Mouse (Mus musculus): Measurements from ENCODE around the gene Hsf5. TPM values are rescaled to one million over a fixed set of nuclear protein-coding genes. Genes with fewer than 3 reads are reported as not detected.
A peak's percentile ranks its signal among the peaks of the same experiment; 100 is the strongest.

Hsf5 gene
- polyA plus RNA-seq, 1 experiment from 2014 or later, result 0.13 TPM

GRCm38 (mm10) chr11:87642865-87643264 lies 25.9 kb downstream of the Hsf5 start:
- H3K27me3 ChIP-seq (replicated peaks), result no peaks in the 10 kb centered on the region
- no peak overlapping the region for H3K27ac ChIP-seq (ENCODE audit: poor library complexity, severe bottlenecking)
- no peaks in the 10 kb centered on the region for H3K9me3 ChIP-seq (replicated peaks)
- no peak for ATAC-seq (ENCODE audit: insufficient number of reproducible peaks, low FRiP score)
- no peak overlapping the region for H3K4me2 ChIP-seq
- no peak overlapping the region for H3K9ac ChIP-seq
- H3K4me1 ChIP-seq (replicated peaks), result peaks cover 14% of the 10 kb centered on the region; the same call in 1 of the 2 replicates
- H3K36me3 ChIP-seq, result no peaks in the 10 kb centered on the region
- H3K4me3 ChIP-seq, result no peak overlapping the region

GRCm38 (mm10) chr11:87654693-87655092 lies 37.7 kb downstream of the Hsf5 start:
- no peak overlapping the region for H3K4me3 ChIP-seq
- 72% methylated on average over 5 of the region's 5 CpGs for WGBS
- H3K4me2 ChIP-seq, result no peak overlapping the region
- no peaks in the 10 kb centered on the region for H3K9me3 ChIP-seq (replicated peaks)
- no peak overlapping the region for H3K9ac ChIP-seq
- H3K36me3 ChIP-seq, result no peaks in the 10 kb centered on the region
- no peak overlapping the region for H3K27ac ChIP-seq (ENCODE audit: poor library complexity, severe bottlenecking)
- no peaks in the 10 kb centered on the region for H3K4me1 ChIP-seq (replicated peaks)
- no peak for ATAC-seq (ENCODE audit: insufficient number of reproducible peaks, low FRiP score)
- no peaks in the 10 kb centered on the region for H3K27me3 ChIP-seq (replicated peaks)

- 49% methylated on average over 7 of the region's 7 CpGs for WGBS
These were observed 42.3 kb downstream of the Hsf5 start for GRCm38 (mm10) chr11:87659216-87659615.

GRCm38 (mm10) chr11:87662407-87662806 lies 45.4 kb downstream of the Hsf5 start, which contains the start of gene Rnf43:
Gene Rnf43 (plus strand): TSS chr11:87662722.
- under 1% methylated on average over 8 of the region's 8 CpGs for WGBS
- 0 out of 2 replicates have a peak, but pooled peaks have one; percentile 11 for ATAC-seq (ENCODE audit: insufficient number of reproducible peaks, low FRiP score)
- Histone ChIP-seq H3K9me3 (replicated peaks) (no peaks in the 10 kb centered on the region), H3K36me3 (no peaks in the 10 kb centered on the region), H3K27me3 (replicated peaks) (peaks cover 10% of the 10 kb centered on the region), H3K4me1 (replicated peaks) (no peaks in the 10 kb centered on the region), H3K4me3 (peak within 1 kb of the TSS; percentile 37), H3K27ac (ENCODE audit: poor library complexity, severe bottlenecking) (no peak within 1 kb of the TSS), H3K9ac (peak within 1 kb of the TSS; percentile 16; the same call in 1 of the 2 replicates), H3K4me2 (peak within 1 kb of the TSS; percentile 64)

More at GRCm38 (mm10) chr11:87659216-87659615, 42.3 kb downstream of the Hsf5 start:
- ATAC-seq (ENCODE audit: insufficient number of reproducible peaks, low FRiP score), result no peak
- Histone ChIP-seq H3K4me2 (no peak overlapping the region), H3K27me3 (replicated peaks) (peaks cover 5% of the 10 kb centered on the region), H3K9ac (no peak overlapping the region), H3K9me3 (replicated peaks) (no peaks in the 10 kb centered on the region), H3K4me1 (replicated peaks) (no peaks in the 10 kb centered on the region), H3K36me3 (no peaks in the 10 kb centered on the region), H3K27ac (ENCODE audit: poor library complexity, severe bottlenecking) (no peak overlapping the region), H3K4me3 (no peak overlapping the region)

- no peaks in the 10 kb centered on the region for H3K36me3 ChIP-seq
- H3K27ac ChIP-seq (ENCODE audit: poor library complexity, severe bottlenecking), result no peak overlapping the region
- peaks cover 10% of the 10 kb centered on the region for H3K27me3 ChIP-seq (replicated peaks)
- peak overlapping the region; percentile 16; the same call in 1 of the 2 replicates for H3K9ac ChIP-seq
- no peaks in the 10 kb centered on the region for H3K9me3 ChIP-seq (replicated peaks)
- peak overlapping the region; percentile 64 for H3K4me2 ChIP-seq
- WGBS, result 16% methylated on average over 14 of the region's 14 CpGs
- ATAC-seq (ENCODE audit: insufficient number of reproducible peaks, low FRiP score), result no peak
- no peaks in the 10 kb centered on the region for H3K4me1 ChIP-seq (replicated peaks)
- peak overlapping the region; percentile 37 for H3K4me3 ChIP-seq
These were observed 45.9 kb downstream of the Hsf5 start for GRCm38 (mm10) chr11:87662822-87663221.

- Histone ChIP-seq H3K36me3 (no peaks in the 10 kb centered on the region), H3K4me3 (no peak overlapping the region), H3K4me2 (0 out of 2 replicates have a peak overlapping the region, but pooled peaks have one; percentile 8), H3K9ac (no peak overlapping the region), H3K4me1 (replicated peaks) (no peaks in the 10 kb centered on the region), H3K9me3 (replicated peaks) (no peaks in the 10 kb centered on the region), H3K27me3 (replicated peaks) (peaks cover 10% of the 10 kb centered on the region), H3K27ac (ENCODE audit: poor library complexity, severe bottlenecking) (no peak overlapping the region)
- no peak for ATAC-seq (ENCODE audit: insufficient number of reproducible peaks, low FRiP score)
- WGBS, result 80% methylated on average over 6 of the region's 6 CpGs
These were observed 47.0 kb downstream of the Hsf5 start for GRCm38 (mm10) chr11:87663948-87664347.

GRCm38 (mm10) chr11:87664521-87664920 lies 47.6 kb downstream of the Hsf5 start:
- Histone ChIP-seq H3K4me3 (peak overlapping the region; percentile 8; the same call in 1 of the 2 replicates), H3K27me3 (replicated peaks) (peaks cover 10% of the 10 kb centered on the region), H3K9ac (no peak overlapping the region), H3K9me3 (replicated peaks) (no peaks in the 10 kb centered on the region), H3K4me2 (0 out of 2 replicates have a peak overlapping the region, but pooled peaks have one; percentile 8), H3K36me3 (no peaks in the 10 kb centered on the region), H3K27ac (ENCODE audit: poor library complexity, severe bottlenecking) (no peak overlapping the region), H3K4me1 (replicated peaks) (no peaks in the 10 kb centered on the region)
- no peak for ATAC-seq (ENCODE audit: insufficient number of reproducible peaks, low FRiP score)
- 81% methylated on average over 12 of the region's 12 CpGs for WGBS

GRCm38 (mm10) chr11:87665224-87665623 lies 48.3 kb downstream of the Hsf5 start:
- no peak overlapping the region for H3K9ac ChIP-seq
- H3K36me3 ChIP-seq, result no peaks in the 10 kb centered on the region
- no peaks in the 10 kb centered on the region for H3K4me1 ChIP-seq (replicated peaks)
- H3K27me3 ChIP-seq (replicated peaks), result peaks cover 10% of the 10 kb centered on the region
- ATAC-seq (ENCODE audit: insufficient number of reproducible peaks, low FRiP score), result no peak
- H3K4me2 ChIP-seq, result no peak overlapping the region
- H3K9me3 ChIP-seq (replicated peaks), result no peaks in the 10 kb centered on the region
- 79% methylated on average over 6 of the region's 6 CpGs for WGBS
- no peak overlapping the region for H3K27ac ChIP-seq (ENCODE audit: poor library complexity, severe bottlenecking)
- no peak overlapping the region for H3K4me3 ChIP-seq

- WGBS, result 73% methylated on average over 2 of the region's 2 CpGs
- Histone ChIP-seq H3K4me3 (no peak overlapping the region), H3K9ac (no peak overlapping the region)
These were observed 48.7 kb downstream of the Hsf5 start for GRCm38 (mm10) chr11:87665658-87666057.

GRCm38 (mm10) chr11:87666256-87667035 lies 49.5 kb downstream of the Hsf5 start:
- Histone ChIP-seq H3K4me1 (replicated peaks) (no peaks in the 10 kb centered on the region), H3K9ac (no peak overlapping the region), H3K4me2 (no peak overlapping the region), H3K27ac (ENCODE audit: poor library complexity, severe bottlenecking) (no peak overlapping the region), H3K9me3 (replicated peaks) (no peaks in the 10 kb centered on the region), H3K4me3 (no peak overlapping the region), H3K27me3 (replicated peaks) (peaks cover 10% of the 10 kb centered on the region), H3K36me3 (no peaks in the 10 kb centered on the region)
- no peak for ATAC-seq (ENCODE audit: insufficient number of reproducible peaks, low FRiP score)
- 78% methylated on average over 12 of the region's 12 CpGs for WGBS

More at GRCm38 (mm10) chr11:87665658-87666057, 48.7 kb downstream of the Hsf5 start:
- Histone ChIP-seq H3K4me1 (replicated peaks) (no peaks in the 10 kb centered on the region), H3K36me3 (no peaks in the 10 kb centered on the region), H3K27me3 (replicated peaks) (peaks cover 10% of the 10 kb centered on the region), H3K9me3 (replicated peaks) (no peaks in the 10 kb centered on the region), H3K27ac (ENCODE audit: poor library complexity, severe bottlenecking) (no peak overlapping the region), H3K4me2 (no peak overlapping the region)
- no peak for ATAC-seq (ENCODE audit: insufficient number of reproducible peaks, low FRiP score)

- no peaks in the 10 kb centered on the region for H3K9me3 ChIP-seq (replicated peaks)
- ATAC-seq (ENCODE audit: insufficient number of reproducible peaks, low FRiP score), result no peak
- H3K4me2 ChIP-seq, result no peak overlapping the region
- no peaks in the 10 kb centered on the region for H3K4me1 ChIP-seq (replicated peaks)
- H3K36me3 ChIP-seq, result no peaks in the 10 kb centered on the region
- 67% methylated on average over 4 of the region's 4 CpGs for WGBS
- H3K9ac ChIP-seq, result no peak overlapping the region
- no peak overlapping the region for H3K4me3 ChIP-seq
- no peak overlapping the region for H3K27ac ChIP-seq (ENCODE audit: poor library complexity, severe bottlenecking)
- H3K27me3 ChIP-seq (replicated peaks), result peaks cover 10% of the 10 kb centered on the region
These were observed 50.4 kb downstream of the Hsf5 start for GRCm38 (mm10) chr11:87667107-87668090.
